9 mouse cellular contexts compared by ENCODE assay signal in the genomic region with DNA sequence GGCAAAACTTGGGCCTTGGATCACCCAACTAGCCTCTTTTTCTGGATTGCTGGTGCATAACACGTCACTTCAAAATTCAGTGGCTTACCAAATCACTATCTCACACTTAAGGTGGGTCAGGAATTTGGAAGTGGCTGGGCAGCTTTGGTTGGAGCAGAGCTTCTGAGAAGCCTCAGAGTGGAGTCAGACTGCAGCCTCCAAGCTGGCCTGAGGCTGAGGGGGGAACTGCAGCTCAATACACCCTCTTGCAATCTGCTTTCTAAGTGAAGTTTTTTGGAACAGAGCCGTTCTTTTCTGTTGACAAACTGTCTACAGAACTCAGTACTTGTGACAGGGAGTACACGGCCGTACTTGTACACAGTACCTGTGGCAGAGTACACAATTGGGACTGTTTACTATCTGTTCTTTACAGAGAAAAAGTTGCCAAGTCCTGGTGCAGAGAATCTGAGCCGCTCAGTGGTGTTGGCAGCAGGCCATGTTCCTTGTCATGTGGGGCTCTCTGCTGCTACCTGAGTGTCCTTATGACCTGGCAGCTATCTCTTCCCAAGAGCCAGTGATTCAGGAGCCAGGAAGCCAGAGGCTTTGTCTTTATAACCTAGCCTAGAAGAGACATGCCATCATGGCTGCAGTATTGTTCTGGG.
DNase-seq lines count a peak whose midpoint lies in the region; ATAC-seq lines count a peak whose summit lies in the region.
"Had no signal": no experiment of that assay in that cellular context is flagged by ENCODE, and none has a peak within 500 bp of the region (broad histone marks: within the 10 kb centered on the region; RNA-seq: fewer than 3 reads in every experiment).

No protein-coding gene starts in this region.

- WGBS in heart, embryonic 10.5 days = 68% methylated on average over 5 of the region's 5 CpGs
- 32% methylated on average over 5 of the region's 5 CpGs for WGBS in large intestine, adult 2 months

- DNase-seq in urinary bladder, postnatal 14 days (ENCODE audit: low spot score) = peak; percentile 63
- DNase-seq in urinary bladder, adult 2 months (ENCODE audit: low spot score) = no peak
- DNase-seq in heart, embryonic 10.5 days (ENCODE audit: low spot score) = no peak
- DNase-seq in large intestine, adult 2 months (ENCODE audit: low read depth, low spot score) = peak; percentile 51
- no peak for DNase-seq in embryo, embryonic 10 days (ENCODE audit: low spot score)
- DNase-seq in layer of hippocampus, postnatal 36 days = no peak

- H3K4me3 ChIP-seq in heart, embryonic 10.5 days = no peak overlapping the region
- H3K4me3 ChIP-seq: erythroblast, embryonic 14.5 days; limb, embryonic 15.5 days had no signal

- ATAC-seq in inflammation-experienced regulatory T-cells, adult 6 months = no peak

- no peaks in the 10 kb centered on the region for H3K9me3 ChIP-seq in heart, embryonic 10.5 days
- H3K9me3 ChIP-seq: limb, embryonic 15.5 days had no signal

- peaks cover 55% of the 10 kb centered on the region for H3K4me1 ChIP-seq in heart, embryonic 10.5 days

- H3K27ac ChIP-seq in heart, embryonic 10.5 days = peak overlapping the region; percentile 64
- H3K27ac ChIP-seq: limb, embryonic 15.5 days had no signal

- no peaks in the 10 kb centered on the region for H3K36me3 ChIP-seq in heart, embryonic 10.5 days

- H3K27me3 ChIP-seq in heart, embryonic 10.5 days (ENCODE audit: insufficient read depth, poor library complexity, severe bottlenecking) = no peaks in the 10 kb centered on the region
- H3K27me3 ChIP-seq: limb, embryonic 15.5 days had no signal

Comparison
In these comparisons a context has a peak if more than half of its experiments do, and no peak if none do; other contexts are left out.
1. DNase-seq: peak in urinary bladder, postnatal 14 days (single experiment) and large intestine, adult 2 months (single experiment); none in urinary bladder, adult 2 months (single experiment), heart, embryonic 10.5 days (single experiment), embryo, embryonic 10 days (single experiment) and layer of hippocampus, postnatal 36 days (0 of 2).